9 mouse cellular contexts compared by ENCODE assay signal in the genomic region with DNA sequence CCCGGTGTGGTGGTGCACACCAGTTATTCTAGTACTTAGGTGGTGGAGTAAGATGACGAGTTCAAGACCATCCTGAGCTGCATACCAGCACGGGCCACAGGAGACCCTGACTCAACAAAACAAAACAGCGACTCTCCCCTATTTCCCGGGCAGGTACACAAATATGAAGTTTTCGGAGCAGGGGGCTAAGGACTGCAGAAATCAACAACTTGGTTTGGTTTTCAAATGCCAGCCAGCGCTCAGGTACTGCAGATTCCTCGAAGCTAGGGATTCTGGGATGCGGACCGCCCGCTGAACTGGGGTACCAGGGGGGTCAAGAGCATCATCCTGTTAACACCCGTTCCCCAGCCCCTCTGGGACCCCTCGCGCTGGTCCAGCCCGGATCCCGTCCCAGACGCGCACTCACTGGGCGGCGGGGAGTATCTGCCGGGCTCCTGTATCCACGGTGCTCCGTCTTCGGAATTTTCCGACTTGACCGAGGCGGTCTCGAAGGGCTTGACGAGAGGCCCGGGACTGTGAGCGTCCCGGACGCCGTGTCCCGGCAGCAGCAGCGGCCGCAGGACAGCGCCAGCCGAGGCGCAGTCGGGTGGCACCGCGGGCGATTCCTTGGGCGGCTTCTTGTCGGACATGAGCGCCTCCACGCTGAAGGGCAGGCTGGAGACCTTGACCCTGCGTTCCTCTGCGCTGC. TPM values are rescaled to one million over a fixed set of nuclear protein-coding genes. Genes with fewer than 3 reads are reported as not detected.
DNase-seq lines count a peak whose midpoint lies in the region; ATAC-seq and TF ChIP-seq lines count a peak whose summit lies in the region.
"Had no signal": no experiment of that assay in that cellular context is flagged by ENCODE, and none has a peak within 500 bp of the region (broad histone marks: within the 10 kb centered on the region; RNA-seq: fewer than 3 reads in every experiment).

No protein-coding gene starts in this region.

- DNase-seq in kidney, adult 2 months = no peak
- DNase-seq in kidney, postnatal 10 days = no peak
- DNase-seq in embryonic facial prominence, embryonic 11.5 days (ENCODE audit: low spot score) = peak; percentile 51
- DNase-seq in midbrain, embryonic 14.5 days = peak; percentile 43
- no peak for DNase-seq in right cerebral cortex, postnatal 14 days
- no peak for DNase-seq in spleen, postnatal 14 days (ENCODE audit: low spot score in 2 of 2)
- DNase-seq in kidney, postnatal 14 days = no peak

- 2% methylated on average over 50 of the region's 50 CpGs for WGBS in kidney, adult 2 months
- WGBS in embryonic facial prominence, embryonic 11.5 days = under 1% methylated on average over 50 of the region's 50 CpGs
- WGBS in hindbrain, embryonic 13.5 days = under 1% methylated on average over 50 of the region's 50 CpGs
- WGBS in midbrain, embryonic 14.5 days = under 1% methylated on average over 50 of the region's 50 CpGs

- H3K9ac ChIP-seq in embryonic facial prominence, embryonic 11.5 days (replicated peaks; ENCODE audit: low read length) = peak overlapping the region; percentile 80
- H3K9ac ChIP-seq in hindbrain, embryonic 13.5 days = peak overlapping the region; percentile 71
- H3K9ac ChIP-seq in midbrain, embryonic 14.5 days (replicated peaks; ENCODE audit: low read length) = no peak overlapping the region

- TF ChIP-seq CTCF in kidney, adult 2 months (conservative IDR thresholded peaks at IDR 0.05; ENCODE audit: insufficient read depth, insufficient read length, low read depth, low read length) = no peak

- H3K27me3 ChIP-seq in kidney, adult 2 months (replicated peaks; ENCODE audit: control insufficient read depth, insufficient read depth, low read length) = peaks cover 2% of the 10 kb centered on the region
- peaks cover 26% of the 10 kb centered on the region for H3K27me3 ChIP-seq in embryonic facial prominence, embryonic 11.5 days (ENCODE audit: control insufficient read depth, insufficient read depth, low read length)
- peaks cover 98% of the 10 kb centered on the region for H3K27me3 ChIP-seq in hindbrain, embryonic 13.5 days
- H3K27me3 ChIP-seq in midbrain, embryonic 14.5 days (ENCODE audit: control insufficient read depth, insufficient read depth, low read length) = peaks cover 98% of the 10 kb centered on the region

- ATAC-seq in embryonic facial prominence, embryonic 11.5 days (replicated peaks; ENCODE audit: insufficient number of reproducible peaks, low FRiP score, low TSS enrichment, low read depth) = no peak
- peak; percentile 19; the same call in 1 of the 2 replicates for ATAC-seq in hindbrain, embryonic 13.5 days (ENCODE audit: low FRiP score)
- no peak for ATAC-seq in midbrain, embryonic 14.5 days (ENCODE audit: low FRiP score, low TSS enrichment)
- ATAC-seq: Patski had no signal

- no peaks in the 10 kb centered on the region for H3K36me3 ChIP-seq in kidney, adult 2 months (ENCODE audit: control insufficient read depth, insufficient read depth, low read length)
- no peaks in the 10 kb centered on the region for H3K36me3 ChIP-seq in embryonic facial prominence, embryonic 11.5 days (replicated peaks; ENCODE audit: control insufficient read depth, insufficient read depth, low read depth, low read length)
- no peaks in the 10 kb centered on the region for H3K36me3 ChIP-seq in hindbrain, embryonic 13.5 days
- H3K36me3 ChIP-seq in midbrain, embryonic 14.5 days (ENCODE audit: control insufficient read depth, insufficient read depth, low read length) = no peaks in the 10 kb centered on the region

- H3K4me2 ChIP-seq in embryonic facial prominence, embryonic 11.5 days (ENCODE audit: low read depth, low read length) = peak overlapping the region; percentile 86
- peak overlapping the region; percentile 80 for H3K4me2 ChIP-seq in hindbrain, embryonic 13.5 days
- H3K4me2 ChIP-seq in midbrain, embryonic 14.5 days (ENCODE audit: low read length) = peak overlapping the region; percentile 60

- no peak overlapping the region for H3K27ac ChIP-seq in kidney, adult 2 months (ENCODE audit: insufficient read depth, low read depth, low read length)
- H3K27ac ChIP-seq in embryonic facial prominence, embryonic 11.5 days (replicated peaks; ENCODE audit: low read depth, low read length) = peak overlapping the region; percentile 60
- 0 out of 2 replicates have a peak overlapping the region, but pooled peaks have one; percentile 41 for H3K27ac ChIP-seq in hindbrain, embryonic 13.5 days
- no peak overlapping the region for H3K27ac ChIP-seq in midbrain, embryonic 14.5 days (replicated peaks; ENCODE audit: low read depth, low read length)

- no peaks in the 10 kb centered on the region for H3K9me3 ChIP-seq in embryonic facial prominence, embryonic 11.5 days (replicated peaks; ENCODE audit: control insufficient read depth, low read length)
- H3K9me3 ChIP-seq in hindbrain, embryonic 13.5 days = no peaks in the 10 kb centered on the region
- no peaks in the 10 kb centered on the region for H3K9me3 ChIP-seq in midbrain, embryonic 14.5 days (ENCODE audit: control insufficient read depth, low read length)

- H3K4me1 ChIP-seq in kidney, adult 2 months (ENCODE audit: control insufficient read depth, insufficient read depth, low read length) = no peaks in the 10 kb centered on the region
- no peaks in the 10 kb centered on the region for H3K4me1 ChIP-seq in embryonic facial prominence, embryonic 11.5 days (ENCODE audit: control insufficient read depth, insufficient read depth, low read length)
- H3K4me1 ChIP-seq in hindbrain, embryonic 13.5 days (replicated peaks) = peaks cover 33% of the 10 kb centered on the region
- H3K4me1 ChIP-seq in midbrain, embryonic 14.5 days (ENCODE audit: control insufficient read depth, insufficient read depth, low read length) = peaks cover 12% of the 10 kb centered on the region

- no peak for TF ChIP-seq POLR2A in kidney, adult 2 months (IDR thresholded peaks at IDR 0.05; ENCODE audit: low read depth, low read length)

- peak overlapping the region; percentile 37 for H3K4me3 ChIP-seq in kidney, adult 2 months (ENCODE audit: insufficient read depth, low read depth, low read length)
- H3K4me3 ChIP-seq in embryonic facial prominence, embryonic 11.5 days (ENCODE audit: low read depth, low read length) = peak overlapping the region; percentile 69
- H3K4me3 ChIP-seq in hindbrain, embryonic 13.5 days = peak overlapping the region; percentile 49
- H3K4me3 ChIP-seq in midbrain, embryonic 14.5 days (replicated peaks; ENCODE audit: low read depth, low read length) = peak overlapping the region; percentile 34

RNA-seq across cellular contexts. Expression of a gene that starts 0.8 kb away (rescaled TPM):
- polyA plus RNA-seq in kidney, adult 2 months (2012; rRNA removed) = 0.29 and 0.34 TPM in 2 replicates
- polyA plus RNA-seq in embryonic facial prominence, embryonic 11.5 days (2014; fragmentation: Nextera tagmentation; extraction: Ambion mirVana) = 31.2 and 41.2 TPM in 2 replicates
- polyA plus RNA-seq in hindbrain, embryonic 13.5 days (2015; fragmentation: Nextera tagmentation; extraction: Ambion mirVana) = 7.5 and 8.3 TPM in 2 replicates
- 0.49 and 1.5 TPM in 2 replicates for polyA plus RNA-seq in midbrain, embryonic 14.5 days (2014; fragmentation: Nextera tagmentation; extraction: Ambion mirVana)
- polyA plus RNA-seq: Patski had no signal

Comparison
In these comparisons a context has a peak if more than half of its experiments do, and no peak if none do; other contexts are left out.
1. DNase-seq: peak in embryonic facial prominence, embryonic 11.5 days (single experiment) and midbrain, embryonic 14.5 days (single experiment); none in kidney, adult 2 months (single experiment), kidney, postnatal 10 days (single experiment), right cerebral cortex, postnatal 14 days (single experiment), spleen, postnatal 14 days (0 of 2) and kidney, postnatal 14 days (single experiment).
2. H3K27ac ChIP-seq: peak in embryonic facial prominence, embryonic 11.5 days (single experiment) and hindbrain, embryonic 13.5 days (single experiment); none in kidney, adult 2 months (single experiment) and midbrain, embryonic 14.5 days (single experiment).
3. Peak in every context shown above with its lines, with median percentiles within 50 percentile points of each other: H3K4me3 ChIP-seq and H3K4me2 ChIP-seq.